Mouse (Mus musculus) cerebellum, postnatal 14 days (tissue): ENCODE results near the gene Ripor2.
A peak's percentile ranks its signal among the peaks of the same experiment; 100 is the strongest.

ENCODE experiments used
- DNase-seq, 2 experiments: peaks; one replicate each; pipeline ENCODE4 v3.0.0; 2021; ENCODE audit warnings: mixed read lengths in 2 of 2

Gene Ripor2

DNA sequence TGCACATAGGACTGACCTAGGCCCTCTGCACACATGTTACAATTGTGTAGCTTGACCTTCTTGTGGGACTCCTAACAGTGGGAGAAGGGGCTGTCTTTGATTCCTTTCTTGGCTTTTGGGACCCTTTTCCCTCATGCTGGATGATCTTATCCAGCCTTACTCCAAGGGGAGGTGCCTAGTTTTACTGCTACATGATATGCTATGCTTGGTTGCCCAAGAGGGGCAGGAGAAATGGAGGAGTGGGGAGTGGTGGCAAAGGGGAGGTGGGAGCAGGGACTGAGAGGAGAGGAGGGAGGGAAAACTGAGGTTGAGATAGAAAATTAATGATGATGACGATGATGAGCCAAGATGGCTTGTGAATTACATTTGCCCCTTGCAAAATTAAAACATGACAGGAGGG lies 37.7 kb downstream of the Ripor2 start:
- no peak for DNase-seq

DNA sequence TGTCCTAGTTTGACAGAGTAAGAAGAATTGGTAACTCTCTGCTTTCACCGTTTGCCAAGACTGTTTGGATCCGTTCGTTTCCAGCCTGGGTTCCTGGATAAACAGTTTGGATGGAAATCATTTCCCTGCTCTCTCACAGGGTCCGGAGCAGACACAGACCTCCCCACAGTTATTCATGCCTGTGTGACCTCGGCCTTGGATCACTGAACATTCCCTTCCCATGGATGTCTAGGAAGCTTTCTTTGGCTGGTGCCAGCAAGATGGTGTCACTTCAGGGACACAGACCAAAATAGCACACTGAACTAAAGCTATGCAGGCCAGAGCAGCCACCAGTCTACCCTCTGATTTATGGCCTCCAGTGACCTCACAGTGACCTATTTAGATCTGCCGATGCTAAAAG lies 38.5 kb downstream of the Ripor2 start:
- no peak for DNase-seq

DNA sequence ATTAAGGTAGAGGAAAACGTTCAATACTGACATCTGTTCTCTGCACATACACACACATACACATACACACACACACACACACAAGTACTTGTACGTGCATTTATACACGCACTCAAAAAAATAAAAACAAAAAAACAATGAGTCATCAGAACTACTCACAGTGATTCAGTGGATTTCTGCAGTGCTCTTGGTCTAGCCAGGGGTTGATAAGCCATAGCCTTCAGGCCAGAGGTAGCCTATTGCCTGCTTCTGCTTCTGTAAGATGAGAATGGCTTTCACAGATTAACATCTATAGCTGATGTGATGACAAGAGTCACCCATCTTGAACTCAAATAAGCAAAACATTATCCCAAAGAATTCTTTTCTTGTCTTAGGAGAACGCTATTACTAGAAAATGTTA lies 41.6 kb downstream of the Ripor2 start:
- no peak for DNase-seq

DNA sequence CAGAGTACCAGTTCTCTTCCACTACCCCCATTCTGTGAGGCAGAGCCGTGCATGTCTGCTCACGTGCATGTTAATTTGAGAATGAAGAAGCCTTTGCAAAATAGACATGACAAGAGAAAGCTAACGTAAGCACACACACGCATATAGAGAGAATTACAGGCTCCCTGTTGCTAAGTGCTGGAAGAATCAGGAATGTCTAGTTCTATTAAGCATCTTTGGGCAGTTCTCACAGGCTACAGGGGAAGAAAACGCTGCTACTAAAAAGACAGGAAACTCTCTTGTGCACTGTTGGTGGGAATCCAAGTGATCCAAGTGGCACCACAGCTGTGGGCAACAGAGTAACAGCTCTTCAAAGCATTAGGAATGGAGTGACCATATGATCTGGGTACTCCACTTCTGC lies 43.1 kb downstream of the Ripor2 start:
- no peak for DNase-seq

DNA sequence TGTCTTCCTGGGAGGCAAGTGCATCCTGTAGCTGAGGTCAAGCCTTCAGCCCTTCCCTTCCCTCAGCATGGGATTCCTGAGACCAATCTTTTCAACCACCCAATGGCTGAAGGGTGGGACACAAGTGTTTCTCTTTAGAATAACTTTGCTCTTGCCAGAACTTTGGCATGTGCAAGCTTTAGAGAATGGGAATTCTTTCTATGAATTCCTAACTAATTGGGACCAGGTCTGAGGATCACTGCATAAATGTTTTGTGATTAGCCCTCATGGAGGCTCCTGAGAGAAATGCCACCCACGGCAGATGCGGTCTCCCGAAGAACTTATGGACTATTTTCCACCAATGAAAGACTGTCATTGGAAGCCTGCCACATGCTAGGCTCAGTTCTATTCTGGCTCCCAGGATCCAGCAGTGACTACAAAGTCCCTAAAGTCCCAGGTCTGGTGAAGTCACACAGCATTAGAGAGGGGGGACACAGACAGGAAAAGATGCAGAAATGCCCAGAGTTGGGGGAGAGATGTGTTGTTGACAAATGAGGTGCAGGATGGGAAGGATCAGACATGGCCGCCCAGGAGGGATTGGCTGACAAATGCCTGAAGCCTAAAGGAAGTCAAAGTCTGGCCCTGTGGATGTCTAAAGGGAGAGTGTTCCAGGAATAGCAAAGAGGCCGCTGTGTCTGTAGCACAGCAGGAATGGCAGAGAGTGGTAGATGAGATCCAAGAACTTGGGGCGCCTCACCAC lies 44.9 kb downstream of the Ripor2 start:
- no peak for DNase-seq

DNA sequence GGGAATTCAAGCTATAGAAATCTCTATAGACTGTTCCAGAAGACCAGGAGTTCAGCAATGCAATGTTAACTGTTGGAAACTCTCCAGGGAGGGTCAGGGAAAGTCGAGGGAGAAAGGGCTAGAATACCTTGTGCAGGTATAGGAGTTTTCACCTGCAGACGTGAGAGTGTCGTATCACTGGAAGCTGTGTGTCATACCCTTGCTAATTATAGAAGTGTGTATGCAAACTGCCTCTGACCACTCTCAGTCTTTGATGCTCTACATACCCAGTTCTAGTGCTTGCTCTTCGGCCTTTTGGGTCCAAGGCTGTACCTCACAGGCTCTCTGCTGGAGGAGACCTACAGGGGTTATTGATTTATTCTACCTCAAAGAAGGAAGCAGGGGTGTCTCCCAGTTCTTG lies 46.2 kb downstream of the Ripor2 start:
- no peak for DNase-seq

DNA sequence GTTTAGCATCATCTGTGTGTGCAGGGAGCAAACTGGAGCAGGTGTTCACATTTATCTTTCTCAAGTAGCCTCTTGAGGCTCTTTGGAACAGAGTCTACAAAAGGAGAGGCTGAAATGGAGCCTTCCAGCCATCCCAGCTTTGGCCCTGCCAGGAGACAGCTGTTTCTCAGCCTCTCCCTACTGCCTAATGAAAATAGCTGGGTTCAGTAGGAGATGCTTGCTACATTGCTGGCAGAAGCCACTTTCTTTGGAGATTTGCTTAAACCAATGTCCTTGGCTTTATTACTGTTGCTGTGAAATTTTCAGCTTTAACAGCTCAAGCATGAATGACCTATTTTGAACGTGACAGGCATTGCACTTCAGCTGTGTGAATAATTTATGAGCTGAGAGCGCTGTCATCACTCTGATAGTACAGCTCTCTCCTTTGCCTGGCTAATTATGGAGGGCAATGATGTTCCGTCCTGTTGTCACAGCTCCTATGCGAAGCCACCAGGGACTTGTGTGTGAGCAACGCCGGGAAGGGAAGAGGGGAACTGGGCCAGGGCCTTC lies 47.2 kb downstream of the Ripor2 start:
- DNase-seq, result no peak

DNA sequence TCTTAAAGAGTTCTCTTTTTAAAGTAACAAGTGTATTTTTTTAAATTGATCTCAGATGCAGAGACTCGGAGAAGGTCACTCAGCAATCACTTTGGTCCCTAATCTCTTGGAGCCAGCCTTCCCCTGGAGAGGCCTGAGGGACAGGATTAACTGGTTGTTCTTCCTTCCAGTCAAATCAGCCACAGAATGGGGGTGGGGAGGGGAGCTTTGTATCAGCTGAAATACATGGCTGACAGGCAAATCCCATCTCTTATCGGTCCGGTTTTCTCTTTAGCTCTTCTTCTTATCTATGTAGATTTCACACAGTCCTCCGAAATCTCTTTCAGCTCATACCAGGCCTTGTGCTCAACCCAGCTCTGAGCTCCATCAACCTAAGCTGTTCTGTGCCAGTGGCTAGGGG lies 48.4 kb downstream of the Ripor2 start:
- DNase-seq, result no peak

DNA sequence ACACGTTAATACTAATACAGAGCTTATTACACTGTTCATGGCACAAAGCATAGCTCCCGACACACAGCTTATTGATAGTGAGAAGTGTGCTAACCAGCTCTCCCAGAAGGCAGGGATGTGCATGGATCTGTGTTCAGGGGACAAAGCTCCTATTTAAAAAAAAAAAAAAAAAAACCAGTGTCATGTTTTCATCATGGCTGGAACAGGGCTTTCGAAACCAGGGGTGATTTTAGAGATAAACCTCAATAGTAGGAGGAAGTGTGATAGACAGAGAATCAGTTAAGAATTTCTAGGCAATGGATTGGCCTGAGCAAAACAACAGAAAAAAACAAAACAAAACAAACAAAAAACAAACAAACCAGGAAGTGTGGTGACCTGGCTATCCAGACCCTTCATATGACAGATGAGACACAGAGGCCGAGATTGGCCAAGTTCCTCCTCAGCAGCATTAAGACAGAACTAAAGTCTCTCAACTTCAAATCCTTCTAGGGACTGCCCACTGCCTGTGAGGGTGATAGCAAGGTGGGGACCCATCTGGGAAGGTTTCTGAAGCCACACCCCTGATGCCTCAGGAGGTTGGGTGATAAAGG lies 51.1 kb downstream of the Ripor2 start:
- DNase-seq, result no peak

DNA sequence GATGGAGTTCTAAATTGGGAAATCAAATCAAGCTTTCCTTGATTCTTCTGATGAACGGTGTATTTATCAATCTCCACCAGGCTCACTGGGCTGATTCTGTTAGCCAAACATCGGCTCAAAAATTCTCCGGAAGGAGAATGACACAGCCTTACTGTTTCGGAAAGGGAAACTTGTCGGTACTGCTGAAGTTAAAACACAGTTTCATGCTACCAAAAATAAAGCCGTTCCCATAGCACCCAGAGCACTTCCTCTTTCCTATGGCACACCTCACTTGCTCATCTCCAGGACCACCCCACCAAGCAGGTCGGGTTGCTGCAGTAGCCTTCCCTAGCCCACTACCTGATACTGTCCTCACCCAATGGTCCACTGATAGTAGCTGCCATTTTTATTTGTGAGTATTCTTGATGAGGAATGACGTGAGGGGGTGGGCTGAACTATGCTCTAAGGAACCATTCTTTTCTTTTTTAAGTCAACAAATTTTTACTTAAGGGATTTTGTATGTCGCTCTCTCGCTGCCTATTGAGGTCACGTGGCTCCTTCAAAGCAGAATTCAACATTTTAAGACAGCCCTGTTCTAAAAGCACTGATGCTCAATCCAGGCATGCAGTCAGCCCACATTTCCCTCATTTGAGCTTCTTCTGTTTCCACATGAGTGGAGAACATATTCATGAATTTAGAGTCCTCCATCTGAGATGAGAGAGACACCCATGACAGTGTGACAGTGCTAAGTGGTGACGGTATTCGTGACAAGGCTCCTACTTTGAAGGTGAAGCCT lies 52.5 kb downstream of the Ripor2 start:
- no peak for DNase-seq

DNA sequence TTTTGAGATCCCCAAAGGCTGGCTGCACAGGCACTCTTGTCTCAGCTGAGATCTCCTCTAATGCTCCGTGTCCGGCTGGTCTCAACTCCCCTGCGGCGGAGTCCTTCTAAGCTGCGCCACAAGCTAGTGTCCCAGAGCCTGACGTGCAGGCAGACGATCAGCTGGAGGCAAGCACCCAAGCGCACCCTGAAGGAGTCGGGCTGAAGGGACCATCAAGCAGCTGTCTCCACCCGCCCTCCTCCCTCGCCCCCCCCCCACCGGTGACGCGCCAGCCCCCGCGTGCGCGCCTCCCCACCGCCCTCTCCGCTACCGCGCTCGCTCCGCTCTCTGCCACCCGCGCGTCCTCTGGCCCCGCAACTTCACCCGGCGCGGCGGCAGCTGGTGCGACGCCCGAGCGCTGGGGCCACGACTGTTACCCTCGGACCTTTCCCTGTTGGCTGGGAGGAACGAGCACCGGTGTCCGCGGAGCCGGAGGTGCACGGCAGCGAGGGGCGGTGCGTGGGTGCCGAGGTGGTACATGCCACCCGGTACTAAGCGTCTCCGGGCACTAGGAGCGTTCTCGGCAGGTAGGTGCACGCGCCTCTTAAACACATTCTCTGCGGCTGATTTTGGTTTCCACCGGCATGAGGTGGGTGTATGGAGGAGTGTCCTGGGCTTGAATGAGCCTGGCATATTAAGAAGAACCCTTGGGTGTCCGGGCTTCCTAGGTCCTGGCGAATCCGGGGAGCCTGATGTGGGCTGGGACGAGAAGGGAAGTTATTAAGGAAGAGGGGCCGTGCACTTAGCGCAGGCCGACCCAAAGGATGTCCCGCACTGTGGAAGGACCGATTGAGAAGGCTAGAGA lies 56.6 kb downstream of the Ripor2 start:
- peak; percentile 48 to 55 for DNase-seq

DNA sequence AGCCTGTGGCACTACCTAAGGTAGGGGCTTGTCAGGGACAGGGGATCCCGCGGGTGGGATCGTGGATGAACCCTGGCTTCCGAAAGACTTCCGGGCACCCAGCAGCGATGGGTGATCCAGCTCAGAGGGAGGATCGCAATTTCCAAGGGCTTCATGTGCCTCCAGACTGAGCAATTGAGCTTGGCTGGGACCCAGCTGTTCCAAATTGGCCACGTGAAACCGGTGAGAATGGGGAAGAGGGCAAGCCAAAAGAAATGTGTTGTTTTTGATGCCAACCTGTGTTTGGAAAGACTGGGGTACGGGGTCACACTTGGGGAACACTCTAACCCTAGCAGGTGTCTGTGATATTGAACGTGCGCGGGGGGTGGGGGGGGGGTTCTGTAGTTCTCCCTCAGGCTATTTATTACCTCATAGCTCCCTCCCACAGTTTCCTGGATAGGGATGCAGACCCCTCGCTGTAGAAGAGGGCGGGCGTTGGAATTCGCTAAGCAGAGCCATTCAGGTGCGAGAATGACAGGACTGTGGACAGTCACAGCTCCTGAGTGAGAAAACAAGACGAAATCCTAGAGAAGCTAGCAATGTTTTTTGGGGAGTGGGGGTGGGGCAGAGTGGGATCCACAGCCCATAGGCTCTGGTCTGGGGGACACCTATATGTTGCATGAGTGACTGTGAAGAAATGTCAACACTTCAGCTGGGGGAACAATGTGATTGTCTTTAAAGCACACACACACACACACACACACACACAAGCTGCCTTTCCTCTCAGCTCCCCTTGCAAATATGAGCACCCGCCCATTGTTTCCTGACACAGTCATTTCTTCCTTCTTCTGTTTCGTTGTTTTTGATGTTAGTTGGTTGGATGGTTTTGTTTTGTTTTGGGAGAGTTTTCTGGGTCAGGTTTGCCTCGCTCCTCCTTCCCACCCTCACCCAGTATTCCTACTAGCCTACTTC lies 57.5 kb downstream of the Ripor2 start:
- DNase-seq, result peak; percentile 39 to 57

DNA sequence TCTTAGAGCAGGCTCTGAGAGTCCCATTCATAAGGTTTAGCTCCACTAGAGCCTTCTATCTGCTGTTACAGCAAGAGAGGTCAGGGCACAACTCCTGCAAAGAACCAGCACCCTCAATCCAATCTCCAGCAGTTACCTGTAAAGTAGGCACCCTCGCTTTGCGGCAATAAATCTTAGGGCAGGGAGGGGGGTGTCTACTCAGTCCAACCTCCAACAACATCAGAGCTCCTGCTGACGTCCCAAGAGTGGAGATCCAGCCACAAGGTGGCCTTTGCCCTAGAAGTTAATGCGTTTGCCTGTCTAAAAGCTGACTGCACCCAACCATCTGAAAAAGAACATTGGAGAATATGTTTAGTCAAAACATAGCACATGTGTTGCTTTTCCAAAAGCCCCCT lies 58.2 kb downstream of the Ripor2 start:
- no peak for DNase-seq

DNA sequence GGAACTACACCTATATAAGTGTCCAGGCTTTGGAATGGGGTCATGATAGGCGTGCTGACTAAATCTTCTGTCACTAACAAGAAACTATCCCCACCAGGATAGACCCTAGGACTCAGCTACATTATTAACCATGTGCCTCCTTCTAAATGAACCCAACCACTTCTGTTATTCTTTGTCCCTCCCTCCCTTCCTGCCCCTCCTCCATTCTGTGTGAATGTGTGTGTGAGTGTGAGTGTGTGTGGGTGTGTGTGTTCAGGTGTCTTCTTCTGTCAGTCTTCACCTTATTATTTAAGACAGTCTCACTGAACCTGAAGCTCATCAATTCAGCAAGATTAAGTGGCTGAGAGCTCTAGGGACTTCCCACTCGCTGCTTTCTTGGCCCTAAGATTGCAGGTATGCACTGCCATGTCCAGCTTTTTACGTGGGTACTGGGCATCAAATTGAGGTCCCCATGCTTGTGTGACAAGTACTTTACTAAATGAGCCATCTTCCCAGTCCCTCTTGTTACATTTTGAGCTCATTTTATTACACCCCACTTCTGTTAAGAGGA lies 58.9 kb downstream of the Ripor2 start:
- DNase-seq, result no peak

DNA sequence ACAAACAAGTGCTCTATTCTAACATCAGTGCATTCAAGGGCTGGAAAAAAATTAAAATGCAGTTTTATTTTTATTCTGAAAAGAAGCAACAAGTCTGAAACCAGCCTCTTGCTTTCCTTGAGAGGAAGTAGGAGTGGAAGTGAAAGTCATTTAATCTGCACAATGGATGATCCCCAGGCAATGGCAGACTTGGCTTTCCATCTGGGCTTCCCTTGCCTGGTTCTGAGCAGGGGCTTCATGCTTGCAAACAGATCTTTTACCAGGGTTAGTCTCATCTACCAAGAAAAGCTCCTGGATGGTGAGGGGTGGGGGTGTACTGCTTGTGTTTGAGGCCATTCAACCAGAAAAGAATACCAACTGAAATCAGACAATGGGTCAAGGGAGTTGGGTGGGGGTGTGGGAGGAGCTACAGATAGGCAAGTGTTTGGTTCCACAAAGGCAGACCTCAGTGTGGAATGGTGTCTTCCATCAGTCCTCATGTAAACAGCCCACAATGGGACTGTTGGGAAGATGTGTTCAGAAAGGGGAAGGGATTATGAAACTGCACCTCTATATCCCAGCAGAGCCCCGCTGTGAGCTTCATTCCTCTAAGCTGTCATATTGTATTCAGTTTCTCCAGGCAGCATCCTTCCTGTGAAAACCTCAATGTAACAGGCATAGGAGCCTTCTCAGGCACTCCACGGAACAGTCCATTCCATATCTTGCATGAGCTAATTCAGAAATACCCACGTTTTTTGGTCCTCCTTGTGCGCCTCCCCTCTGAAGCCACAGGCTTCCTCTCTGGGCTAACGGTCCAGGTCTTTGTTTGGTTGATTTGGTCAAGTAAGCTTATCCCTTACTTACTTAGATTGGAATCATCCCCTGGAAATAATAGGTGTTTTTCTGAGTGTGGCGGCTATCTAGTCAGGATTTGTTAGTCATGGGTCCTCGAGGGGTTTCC lies 59.8 kb downstream of the Ripor2 start:
- no peak for DNase-seq

DNA sequence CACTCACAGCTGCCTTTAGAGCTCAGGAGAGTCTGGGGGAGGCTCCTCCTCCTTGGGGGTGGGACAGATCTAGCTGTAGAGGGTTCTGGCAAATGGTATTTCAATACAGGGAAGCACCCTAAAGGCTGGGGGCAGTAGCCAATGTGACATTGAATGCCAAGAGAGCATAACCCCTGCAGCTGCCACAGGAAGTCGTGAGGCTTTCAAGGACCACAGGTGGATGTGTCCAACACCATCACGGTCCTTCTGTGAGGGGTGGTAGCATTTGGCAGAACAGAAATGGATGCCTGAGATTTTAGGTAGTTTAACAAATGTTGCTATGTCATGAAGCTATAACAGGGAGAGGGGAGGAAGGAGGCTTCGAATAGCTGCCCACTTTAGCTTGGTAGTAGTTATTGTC lies 63.2 kb downstream of the Ripor2 start:
- DNase-seq, result no peak

DNA sequence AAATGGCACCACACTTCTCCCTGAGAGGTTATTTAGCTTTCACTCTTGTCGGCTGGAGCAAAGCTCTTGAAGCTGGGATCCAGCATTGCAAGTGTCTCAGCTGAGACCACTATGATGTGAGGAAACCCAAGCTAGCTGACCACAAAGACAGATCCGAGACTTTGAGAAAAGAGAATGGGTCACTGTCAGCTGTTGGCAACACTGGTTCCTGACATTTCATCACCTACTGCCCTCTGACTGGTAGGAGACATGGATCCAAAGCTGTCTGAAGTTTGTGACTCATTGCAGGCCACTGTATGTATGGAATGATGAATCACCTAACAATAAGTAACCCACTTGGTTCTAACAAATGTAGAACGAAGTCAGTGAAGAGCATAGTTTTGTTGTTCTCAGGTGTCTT lies 64.3 kb downstream of the Ripor2 start:
- no peak for DNase-seq

DNA sequence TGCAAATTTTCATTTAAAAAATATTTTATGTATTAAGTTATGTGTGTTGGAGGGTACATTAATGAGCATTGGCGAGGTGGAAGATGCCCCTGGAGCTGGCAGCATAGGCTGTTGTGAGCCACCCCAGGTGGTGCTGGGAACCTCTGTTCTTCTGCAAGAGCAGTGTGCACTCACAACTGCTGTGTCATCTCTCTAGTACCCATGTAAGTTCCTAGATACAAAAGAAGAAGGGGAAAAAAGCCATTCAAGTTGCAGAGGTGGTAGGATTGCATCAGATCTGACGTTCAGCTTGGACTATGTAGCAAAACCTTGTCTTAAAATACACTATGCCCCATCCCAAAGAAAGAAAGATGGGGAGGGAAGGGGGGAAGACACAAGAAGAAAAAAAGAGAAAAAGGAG lies 65.5 kb downstream of the Ripor2 start:
- no peak for DNase-seq

DNA sequence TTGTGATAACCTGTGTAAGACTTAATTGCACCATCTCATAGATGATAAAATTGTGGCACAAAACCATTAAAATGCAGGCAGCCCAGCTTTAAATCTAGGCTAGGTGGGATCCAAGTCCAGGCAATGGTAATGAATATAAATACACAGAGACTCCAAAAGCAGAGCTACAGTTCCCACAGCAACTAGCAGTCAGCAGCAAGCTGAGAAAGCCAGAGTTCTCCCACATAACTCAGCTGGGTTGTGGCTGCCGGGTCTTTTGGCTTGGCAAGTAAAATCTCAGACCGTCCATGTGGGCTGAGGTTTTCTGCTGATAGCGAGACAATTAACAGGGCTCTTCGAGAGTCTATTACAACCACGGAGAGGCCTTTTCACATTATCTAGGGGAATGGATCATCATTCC lies 66.0 kb downstream of the Ripor2 start:
- DNase-seq, result no peak

DNA sequence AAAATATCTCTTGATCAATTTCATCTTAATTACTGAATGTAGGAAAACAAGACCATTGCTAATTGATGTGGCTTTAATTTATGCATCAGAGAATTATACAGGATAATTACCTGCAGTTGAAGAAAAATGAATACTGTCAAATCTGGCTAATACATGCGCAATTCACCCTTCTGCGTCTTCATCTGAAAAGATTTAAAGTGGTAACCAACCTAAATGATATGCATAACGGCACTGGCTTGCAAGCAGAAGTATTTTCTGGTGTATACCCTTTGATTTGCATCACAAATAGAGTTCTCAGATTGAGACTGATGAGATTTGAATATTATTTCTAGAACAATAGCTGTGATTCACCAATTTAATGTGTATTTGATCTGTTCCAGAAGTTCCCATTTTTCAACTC lies 66.7 kb downstream of the Ripor2 start:
- no peak for DNase-seq
